Mouse (Mus musculus): ENCODE measurements around the gene Odaph.

GRCm38 (mm10) chr5:92000770-92001169, 13.5 kb downstream of the Odaph start:
- TF ChIP-seq CTCF (conservative IDR thresholded peaks at IDR 0.05; ENCODE audit: insufficient read depth, insufficient read length, low read depth, low read length) (no peak), POLR2A (IDR thresholded peaks at IDR 0.05; ENCODE audit: low read depth, low read length) (no peak)
